Mouse (Mus musculus): ENCODE measurements around the gene Synpo2.
"Not testable (repeated sequence)": the region's sequence is repeated elsewhere in the genome, so short reads cannot be mapped to it uniquely, and the experiment has no call there.

Gene Synpo2

GRCm38 (mm10) chr3:123128781-123129180 lies 107.2 kb downstream of the Synpo2 start:
- DNase-seq: peak; percentile 42 to 66

- DNase-seq: no peak
These were observed 107.9 kb downstream of the Synpo2 start for GRCm38 (mm10) chr3:123128091-123128490.

GRCm38 (mm10) chr3:123126741-123127140 lies 109.2 kb downstream of the Synpo2 start:
- not testable (repeated sequence) for DNase-seq

GRCm38 (mm10) chr3:123123817-123124216 lies 112.1 kb downstream of the Synpo2 start:
- no peak for DNase-seq

- DNase-seq: no peak
These were observed 113.6 kb downstream of the Synpo2 start for GRCm38 (mm10) chr3:123122151-123123030.

GRCm38 (mm10) chr3:123116903-123117302 lies 119.0 kb downstream of the Synpo2 start:
- DNase-seq: peak in 1 of 2 experiments; percentile 32

DNA sequence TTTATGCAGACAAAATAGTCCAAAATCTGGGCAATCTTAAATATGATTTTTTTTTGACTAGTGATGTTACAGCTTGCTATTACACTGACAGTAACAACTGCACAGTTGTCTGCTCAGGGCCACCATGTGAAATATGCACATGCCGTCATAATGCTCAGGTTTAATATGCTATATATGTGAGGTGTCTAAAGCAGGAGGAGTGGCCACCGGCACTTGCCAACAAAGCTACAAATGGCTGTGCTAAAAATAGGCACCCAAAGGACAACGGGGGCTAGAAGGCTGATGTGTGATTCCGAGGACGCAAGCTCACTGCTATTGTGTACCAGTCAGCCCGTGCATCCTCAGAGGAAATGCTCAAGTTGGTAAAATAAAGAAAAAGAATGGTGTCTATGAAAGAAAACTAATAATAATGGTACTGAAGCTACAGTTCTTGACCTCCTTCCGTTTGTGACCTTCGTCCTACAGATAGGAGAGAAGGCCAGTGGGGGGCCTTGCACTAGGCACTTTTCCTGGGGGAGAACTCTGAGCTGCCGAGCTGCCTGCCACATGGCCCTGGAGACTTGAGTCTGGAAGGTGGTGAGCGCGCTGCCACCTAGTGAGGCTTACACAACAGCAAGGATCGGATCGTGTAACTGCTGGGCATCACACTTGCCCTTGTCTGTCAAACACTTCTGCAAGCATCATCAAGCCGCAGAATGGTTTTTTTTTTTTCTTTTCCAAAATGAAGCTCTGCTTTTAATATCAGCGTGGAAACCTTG lies 120.0 kb downstream of the Synpo2 start:
- no peak for DNase-seq

DNA sequence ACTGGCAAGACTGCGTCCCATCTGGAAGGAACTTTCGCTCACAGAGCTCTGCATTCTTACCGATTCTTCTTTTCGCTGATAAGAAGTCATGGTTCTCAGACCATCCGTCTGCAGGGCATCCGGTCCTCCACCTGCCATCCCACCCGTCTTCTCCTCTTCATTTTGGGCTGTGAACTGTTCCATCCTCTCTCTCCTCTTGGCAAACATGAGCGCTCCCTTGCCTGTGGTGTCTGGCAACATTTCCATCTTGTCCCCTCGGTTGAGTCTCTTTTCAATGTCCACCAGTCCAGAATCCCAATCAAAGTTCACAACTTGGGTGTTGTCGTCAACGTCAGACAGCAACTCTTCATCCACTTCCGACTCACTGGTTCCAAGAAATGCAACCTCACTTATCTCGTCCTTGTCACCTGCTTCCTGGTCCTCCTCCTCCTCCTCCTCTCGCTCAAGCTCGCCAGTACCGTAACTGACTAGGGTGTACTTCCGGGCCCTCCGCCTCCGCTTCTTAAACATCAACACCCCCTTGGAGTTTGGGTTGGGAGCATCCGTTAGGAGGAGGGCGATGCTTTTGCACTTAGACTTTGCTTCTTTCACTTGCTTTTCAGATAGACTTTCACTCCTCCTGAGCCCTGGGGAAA lies 121.8 kb downstream of the Synpo2 start:
- DNase-seq: no peak

GRCm38 (mm10) chr3:123112781-123113180 lies 123.2 kb downstream of the Synpo2 start:
- DNase-seq: no peak

DNA sequence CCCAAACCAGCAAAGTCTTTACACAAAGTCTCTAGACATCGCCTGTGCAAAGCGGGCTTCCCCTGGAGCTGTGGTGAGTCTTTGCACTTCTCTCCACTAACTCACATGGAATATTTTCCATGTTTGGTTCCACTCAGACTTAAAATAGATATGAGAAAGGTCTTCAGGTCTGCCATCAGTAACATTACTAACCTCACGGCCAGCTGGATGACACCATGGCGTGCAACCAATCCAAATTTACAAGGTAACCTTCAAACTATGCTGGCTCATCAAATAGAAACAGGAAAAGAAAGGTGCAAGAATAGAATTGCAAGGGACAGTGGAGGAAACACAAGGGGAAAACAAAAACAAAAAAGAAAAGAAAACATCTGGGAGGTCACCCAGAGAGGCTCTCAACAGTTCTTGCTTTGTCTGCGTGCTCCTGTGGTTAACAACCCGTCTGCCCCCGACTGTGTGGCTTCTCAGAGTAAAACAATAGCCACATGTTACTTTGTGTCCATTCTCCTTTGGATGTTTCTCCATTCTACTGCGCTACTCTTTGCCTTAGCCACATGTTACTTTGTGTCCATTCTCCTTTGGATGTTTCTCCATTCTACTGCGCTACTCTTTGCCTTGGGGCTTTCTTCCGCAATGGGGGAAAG lies 124.8 kb downstream of the Synpo2 start:
- no peak for DNase-seq

DNA sequence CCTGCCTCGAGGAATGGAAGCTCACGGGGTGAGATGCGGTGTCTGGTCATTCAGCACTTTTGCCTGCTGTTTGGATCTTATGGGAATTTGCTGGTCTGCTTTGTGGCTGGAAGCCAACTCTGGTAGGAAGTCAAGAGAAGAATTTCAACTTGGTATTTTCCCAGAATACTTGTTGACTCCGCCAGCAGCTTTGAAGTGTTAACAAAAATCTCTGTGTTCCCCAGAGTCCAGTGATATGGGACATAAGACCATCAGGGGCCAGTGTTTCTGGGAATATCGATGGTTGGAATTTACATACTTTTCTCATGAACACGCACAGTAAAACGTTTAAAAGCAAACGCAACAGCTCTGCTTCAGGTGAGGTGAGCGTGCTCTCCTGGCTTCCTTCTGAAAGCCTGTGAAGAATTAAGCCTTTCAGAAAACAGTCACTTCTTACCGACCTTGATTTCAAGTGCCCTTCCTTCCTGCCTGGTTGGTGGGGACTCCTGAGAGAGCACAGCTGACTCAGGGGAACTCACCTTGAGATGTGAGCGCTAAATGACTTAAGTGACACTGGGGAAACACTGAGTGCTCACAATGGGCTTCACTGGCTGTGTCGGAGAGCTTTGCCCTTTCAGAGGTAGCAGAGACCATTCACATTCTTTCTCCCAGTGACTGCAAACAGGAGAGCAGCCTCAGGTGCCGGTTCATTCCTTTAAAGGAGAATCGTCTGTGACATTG lies 128.0 kb downstream of the Synpo2 start:
- no peak for DNase-seq

DNA sequence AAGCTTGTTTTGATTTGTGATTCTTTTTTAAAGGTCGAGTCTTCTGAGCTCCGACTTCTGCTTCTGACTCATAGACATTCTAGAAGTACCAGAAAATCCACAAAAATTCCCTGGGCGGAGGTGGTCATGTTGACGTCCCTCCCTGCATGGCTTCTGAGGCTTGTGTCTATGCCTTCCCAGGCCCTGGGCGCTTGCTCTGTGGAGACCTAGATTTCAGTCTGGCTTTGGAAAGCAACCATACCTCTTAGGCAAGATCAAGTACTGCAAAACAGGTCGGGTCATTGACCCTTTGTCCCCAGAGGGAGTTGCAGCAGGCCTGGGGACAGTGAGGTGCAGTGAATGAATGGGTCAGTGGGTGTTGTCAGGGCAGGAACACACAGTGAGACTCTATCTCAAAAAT lies 131.6 kb downstream of the Synpo2 start:
- no peak for DNase-seq

- DNase-seq: peak; percentile 70 to 77
These were observed 132.6 kb downstream of the Synpo2 start for GRCm38 (mm10) chr3:123103151-123103860.

DNA sequence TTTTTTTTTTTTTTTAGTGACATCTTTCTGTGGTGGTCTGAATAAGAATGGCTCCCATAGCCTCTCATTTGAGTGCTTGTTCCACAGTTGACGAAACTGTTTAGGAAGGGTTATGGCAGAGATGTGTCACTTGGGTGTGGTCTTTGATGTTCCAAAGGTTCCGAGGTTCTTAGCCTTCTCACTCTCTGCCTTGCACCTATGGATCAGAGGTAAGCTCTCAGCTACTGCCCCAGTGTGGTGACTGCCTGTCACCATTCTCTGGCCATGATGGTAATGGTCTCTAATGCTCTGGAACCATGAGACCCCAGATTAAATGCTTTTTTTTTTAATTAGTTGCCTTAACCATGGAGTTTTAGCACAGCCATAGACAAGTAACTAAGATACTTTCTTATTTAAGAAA lies 134.2 kb downstream of the Synpo2 start:
- no peak for DNase-seq

DNA sequence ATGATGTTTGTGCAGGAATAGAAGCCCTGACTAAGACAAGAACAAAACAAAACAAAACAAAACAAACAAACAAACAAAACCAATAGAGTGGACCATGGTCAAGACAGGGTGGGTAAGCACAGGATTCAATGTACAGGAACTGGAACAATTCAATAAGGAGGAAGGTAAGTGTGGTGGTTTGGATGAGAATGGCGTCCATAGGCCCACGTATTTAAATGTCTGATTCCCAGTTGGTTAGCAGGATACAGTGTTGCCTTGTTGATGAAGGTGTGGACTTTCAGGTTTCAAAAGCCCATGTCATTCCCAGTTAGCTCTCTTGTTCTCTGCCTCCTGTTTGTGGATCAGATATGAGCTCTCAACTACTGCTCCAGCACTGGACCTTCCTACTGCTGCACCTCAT lies 140.8 kb downstream of the Synpo2 start:
- no peak for DNase-seq

DNA sequence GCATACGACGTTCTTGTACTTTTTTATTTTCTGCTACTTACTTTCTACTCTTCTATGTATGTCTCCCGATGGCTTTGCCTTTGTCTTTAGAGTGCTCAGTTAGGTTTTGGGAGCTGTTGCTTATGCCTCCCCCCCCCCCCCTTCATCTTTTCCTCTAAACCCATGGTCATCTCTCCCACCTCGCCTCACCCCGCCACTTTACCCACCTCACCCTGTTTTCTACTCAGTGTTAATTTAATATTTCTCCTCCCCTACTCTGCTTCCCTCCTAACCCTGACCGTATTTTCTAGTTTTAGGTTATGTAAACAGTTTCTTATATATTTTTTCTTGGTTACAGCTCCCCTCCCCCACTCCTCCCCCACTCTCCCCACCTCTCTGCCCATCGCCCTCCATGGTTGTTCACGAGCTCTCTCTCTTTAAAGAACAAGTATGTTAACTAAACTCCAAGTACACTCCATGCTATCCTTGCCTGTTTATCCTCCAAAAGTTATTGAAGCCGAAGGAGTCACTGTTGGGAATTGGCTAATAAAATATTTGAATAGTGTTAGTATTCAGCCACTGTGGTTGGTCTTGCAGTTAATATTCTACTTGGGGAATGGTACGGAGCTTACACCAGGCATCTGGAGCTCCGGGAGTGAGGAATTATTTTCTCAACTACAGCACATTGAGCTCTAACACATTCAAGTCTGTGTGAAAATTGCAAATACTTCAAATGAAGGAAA lies 142.1 kb downstream of the Synpo2 start:
- DNase-seq: no peak

- DNase-seq: peak in 1 of 2 experiments; percentile 37
These were observed 142.9 kb downstream of the Synpo2 start for GRCm38 (mm10) chr3:123092913-123093639.

DNA sequence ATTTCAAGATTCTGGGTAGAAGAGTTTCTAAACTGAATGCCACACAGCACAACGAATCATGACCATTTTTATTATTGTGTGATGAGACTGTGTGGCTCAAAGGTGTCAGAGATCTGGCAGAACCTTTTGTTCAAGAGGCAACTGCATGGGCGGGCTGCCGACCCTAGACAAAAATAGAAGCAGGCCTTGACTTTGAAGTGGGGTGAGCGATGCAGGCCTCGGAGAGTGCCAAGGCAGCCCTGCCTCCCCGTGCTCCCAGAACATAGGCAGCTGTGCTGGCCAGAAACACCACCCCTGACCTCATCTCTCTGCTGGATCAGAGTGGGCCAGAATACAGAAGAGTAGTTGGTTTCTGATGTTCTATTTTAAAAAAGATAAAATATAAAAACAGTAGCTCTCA lies 143.5 kb downstream of the Synpo2 start:
- peak; percentile 62 to 88 for DNase-seq

DNA sequence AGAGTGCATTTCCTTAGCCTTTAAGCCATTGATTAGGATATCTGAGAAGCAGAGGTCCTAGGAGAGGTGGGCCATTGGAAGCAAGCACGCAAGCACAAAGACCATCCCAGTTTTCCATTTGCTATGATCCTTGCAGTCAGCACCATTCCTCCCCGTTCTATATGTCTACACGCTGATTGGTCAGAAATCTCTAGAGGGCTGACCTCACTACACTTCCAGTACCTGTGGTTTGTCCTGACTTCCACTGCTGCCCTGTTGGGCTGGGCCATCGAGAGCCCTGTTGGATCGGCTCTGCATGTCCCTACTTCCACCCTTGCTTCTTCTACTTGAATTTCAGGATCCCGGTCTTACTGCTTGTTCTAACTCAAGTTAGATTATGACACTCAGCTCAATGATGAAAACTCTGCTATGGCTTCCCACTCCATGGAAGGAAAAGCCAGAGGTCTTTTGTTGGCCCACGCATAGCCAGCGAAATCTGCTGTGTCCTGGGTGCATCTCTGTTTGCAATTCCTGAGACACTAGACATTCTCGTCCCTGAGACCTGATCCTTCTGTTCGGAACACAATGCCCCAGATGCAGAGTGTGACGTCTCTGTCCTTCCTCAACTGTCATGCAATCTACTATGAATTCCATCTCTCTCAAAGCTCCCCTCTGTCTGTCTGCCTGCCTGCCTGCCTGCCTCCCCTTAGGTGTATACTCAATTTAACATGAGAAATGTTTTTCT lies 146.5 kb downstream of the Synpo2 start:
- no peak for DNase-seq

DNA sequence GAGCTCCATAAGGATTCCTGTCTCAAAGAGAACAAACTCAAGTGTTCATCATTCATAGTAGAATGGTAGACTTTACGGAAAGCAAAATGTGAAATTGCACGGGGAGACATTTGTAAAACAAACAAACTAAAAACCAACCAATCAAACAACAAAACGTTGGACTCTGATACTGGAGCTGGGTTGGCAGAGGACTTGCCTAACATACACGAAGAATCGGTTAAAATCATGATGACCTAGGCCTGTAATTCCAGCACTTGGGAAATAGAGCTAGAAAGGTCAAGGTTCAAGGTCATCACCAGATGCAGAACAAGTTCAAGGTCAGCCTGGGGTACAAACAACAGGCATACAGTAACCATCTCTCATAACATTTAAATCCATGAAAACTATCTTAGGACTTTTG lies 147.7 kb downstream of the Synpo2 start:
- DNase-seq: no peak

Data from lung, postnatal 4 days (tissue).